ENCODE assay signal across 26 mouse cellular contexts in the genomic region with DNA sequence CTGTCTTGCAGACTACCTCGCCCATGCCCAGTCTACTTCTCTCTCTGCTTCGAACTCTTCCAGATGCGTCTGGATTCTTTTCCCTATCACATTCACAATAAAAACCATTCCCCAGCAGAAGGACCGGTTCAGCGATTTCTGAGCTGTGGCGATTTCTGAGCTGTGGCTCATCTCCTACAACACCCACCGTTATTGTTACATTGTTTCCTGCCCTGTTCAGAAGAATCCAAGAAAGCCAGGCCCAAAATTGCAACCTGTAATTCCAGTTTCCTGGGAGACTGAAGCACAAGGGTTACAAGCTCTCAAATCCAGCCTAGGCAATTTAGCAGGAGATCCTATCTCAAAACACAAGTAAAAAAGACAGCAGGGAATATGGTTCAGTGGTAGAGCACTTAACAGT. TPM values are rescaled to one million over a fixed set of nuclear protein-coding genes. Genes with fewer than 3 reads are reported as not detected.
DNase-seq lines count a peak whose midpoint lies in the region; ATAC-seq and TF ChIP-seq lines count a peak whose summit lies in the region.
"Had no signal": no experiment of that assay in that cellular context is flagged by ENCODE, and none has a peak within 500 bp of the region (broad histone marks: within the 10 kb centered on the region; RNA-seq: fewer than 3 reads in every experiment).

No protein-coding gene starts in this region.

- no peak overlapping the region for H3K27ac ChIP-seq in embryonic facial prominence, embryonic 14.5 days (replicated peaks; ENCODE audit: low read depth, low read length)
- no peak overlapping the region for H3K27ac ChIP-seq in embryonic facial prominence, embryonic 10.5 days (replicated peaks)
- H3K27ac ChIP-seq in testis, adult 2 months (ENCODE audit: control insufficient read depth, insufficient read depth, low read depth, low read length) = no peak overlapping the region

- no peaks in the 10 kb centered on the region for H3K9me3 ChIP-seq in embryonic facial prominence, embryonic 14.5 days (ENCODE audit: control insufficient read depth, low read length)
- no peaks in the 10 kb centered on the region for H3K9me3 ChIP-seq in embryonic facial prominence, embryonic 10.5 days
- H3K9me3 ChIP-seq: G1E had no signal

- intact Hi-C loops in heart, postnatal 25 days (cut with DNase I) = loop anchor here (10.0 kb wide), 2 partner anchors 458 to 538 kb away; no protein-coding TSS in a partner anchor

- TF ChIP-seq CTCF in testis, adult 2 months (IDR thresholded peaks at IDR 0.05; ENCODE audit: control insufficient read depth, insufficient read depth, insufficient replicate concordance, low read depth, low read length) = no peak

- ATAC-seq in embryonic facial prominence, embryonic 14.5 days (ENCODE audit: low read depth) = no peak
- ATAC-seq: activated CD4-positive, CD25-positive, alpha-beta regulatory T cell, adult 4 months; CD4-positive, CD25-positive, alpha-beta regulatory T cell, adult 4 months; Patski had no signal

- no peak overlapping the region for H3K9ac ChIP-seq in embryonic facial prominence, embryonic 14.5 days (ENCODE audit: low read depth, low read length)

- peaks cover 11% of the 10 kb centered on the region; the same call in 1 of the 2 replicates for H3K27me3 ChIP-seq in embryonic facial prominence, embryonic 14.5 days (replicated peaks; ENCODE audit: control insufficient read depth, insufficient read depth, low read length)
- H3K27me3 ChIP-seq in embryonic facial prominence, embryonic 10.5 days (replicated peaks; ENCODE audit: low read depth, poor library complexity, severe bottlenecking) = peaks cover 32% of the 10 kb centered on the region
- H3K27me3 ChIP-seq in testis, adult 2 months (ENCODE audit: control insufficient read depth, insufficient read depth, low read length) = no peaks in the 10 kb centered on the region
- H3K27me3 ChIP-seq: CH12.LX, Patski had no signal

- H3K36me3 ChIP-seq in embryonic facial prominence, embryonic 14.5 days (ENCODE audit: control insufficient read depth, insufficient read depth, low read length) = no peaks in the 10 kb centered on the region
- no peaks in the 10 kb centered on the region for H3K36me3 ChIP-seq in embryonic facial prominence, embryonic 10.5 days (replicated peaks)
- H3K36me3 ChIP-seq in testis, adult 2 months (ENCODE audit: control insufficient read depth, insufficient read depth, low read length) = no peaks in the 10 kb centered on the region
- H3K36me3 ChIP-seq: G1E had no signal

- H3K4me3 ChIP-seq in embryonic facial prominence, embryonic 14.5 days (ENCODE audit: low read depth, low read length) = no peak overlapping the region
- no peak overlapping the region for H3K4me3 ChIP-seq in embryonic facial prominence, embryonic 10.5 days
- peak overlapping the region; percentile 59; the same call in 1 of the 2 replicates for H3K4me3 ChIP-seq in testis, adult 2 months (ENCODE audit: control insufficient read depth, low read depth, low read length)

- peak; percentile 17 for DNase-seq in embryonic facial prominence, embryonic 14.5 days (ENCODE audit: low spot score)
- no peak for DNase-seq in embryonic facial prominence, embryonic 10.5 days (ENCODE audit: low spot score)
- DNase-seq in heart, adult 11 months = peak; percentile 55
- no peak for DNase-seq in heart, postnatal 25 days (ENCODE audit: low spot score)
- no peak for DNase-seq in testis, postnatal 10 days (ENCODE audit: low spot score)
- peak; percentile 74 for DNase-seq in testis, postnatal 14 days (ENCODE audit: low spot score)
- DNase-seq in thymus, postnatal 25 days = no peak
- DNase-seq: adrenal gland, adult 2 months; adrenal gland, adult 8-10 months; adrenal gland, postnatal 10 days; adrenal gland, postnatal 14 days; adrenal gland, postnatal 25 days; adrenal gland, postnatal 36 days; B cell, adult 2 months; cerebellum, adult 11 months had no signal

- TF ChIP-seq POLR2A in testis, adult 2 months (IDR thresholded peaks at IDR 0.05; ENCODE audit: control insufficient read depth, low read depth, low read length) = no peak

- H3K4me2 ChIP-seq in embryonic facial prominence, embryonic 14.5 days (ENCODE audit: low read depth, low read length) = no peak overlapping the region

- 0 out of 2 replicates have a peak, but pooled peaks cover 11% of the 10 kb centered on the region for H3K4me1 ChIP-seq in embryonic facial prominence, embryonic 14.5 days (ENCODE audit: control insufficient read depth, insufficient read depth, low read length)
- peaks cover 21% of the 10 kb centered on the region for H3K4me1 ChIP-seq in embryonic facial prominence, embryonic 10.5 days
- H3K4me1 ChIP-seq in testis, adult 2 months (ENCODE audit: control insufficient read depth, insufficient read depth, low read length) = peaks cover 16% of the 10 kb centered on the region

- WGBS in embryonic facial prominence, embryonic 14.5 days = 75% methylated on average over 7 of the region's 7 CpGs
- WGBS in embryonic facial prominence, embryonic 10.5 days = 78% methylated on average over 7 of the region's 7 CpGs

RNA-seq across cellular contexts. Expression of a gene that starts 2.5 kb away (rescaled TPM):
- polyA plus RNA-seq in embryonic facial prominence, embryonic 14.5 days (2014; fragmentation: Nextera tagmentation; extraction: Ambion mirVana) = 0.13 TPM in 1 of 2 replicates, not detected in the other
- polyA plus RNA-seq in embryonic facial prominence, embryonic 10.5 days (2016; fragmentation: Nextera tagmentation; extraction: Ambion mirVana) = not detected in 2 replicates
- not detected for total RNA-seq in heart, postnatal 25 days (2021)
- polyA plus RNA-seq in testis, adult 2 months (2012; rRNA removed) = 42.8 and 48.8 TPM in 2 replicates
- total RNA-seq: adrenal gland, adult 18-20 months; adrenal gland, adult 2 months; adrenal gland, postnatal 10 days; adrenal gland, postnatal 14 days; adrenal gland, postnatal 25 days; adrenal gland, postnatal 36 days; adrenal gland, postnatal 4 days; ES-E14 had no signal
- polyA plus RNA-seq: adrenal gland, adult 2 months; G1E had no signal

RNA-seq across cellular contexts. Expression of a gene that starts 4.6 kb away (rescaled TPM):
- polyA plus RNA-seq in embryonic facial prominence, embryonic 14.5 days (2014; fragmentation: Nextera tagmentation; extraction: Ambion mirVana) = 29.9 and 33.6 TPM in 2 replicates
- 30.0 and 32.1 TPM in 2 replicates for polyA plus RNA-seq in embryonic facial prominence, embryonic 10.5 days (2016; fragmentation: Nextera tagmentation; extraction: Ambion mirVana)
- total RNA-seq in heart, postnatal 25 days (2021) = 10 to 100 TPM; 16.4 to 18.1 TPM
- polyA plus RNA-seq in testis, adult 2 months (2012; rRNA removed) = 6.1 and 6.2 TPM in 2 replicates

RNA-seq across cellular contexts. Expression of a gene that starts 47.0 kb away (rescaled TPM):
- not detected in 2 replicates for polyA plus RNA-seq in embryonic facial prominence, embryonic 14.5 days (2014; fragmentation: Nextera tagmentation; extraction: Ambion mirVana)
- polyA plus RNA-seq in embryonic facial prominence, embryonic 10.5 days (2016; fragmentation: Nextera tagmentation; extraction: Ambion mirVana) = not detected in 2 replicates
- total RNA-seq in heart, postnatal 25 days (2021) = not detected
- polyA plus RNA-seq in testis, adult 2 months (2012; rRNA removed) = 45.2 and 45.3 TPM in 2 replicates
- total RNA-seq: adrenal gland, adult 18-20 months; adrenal gland, adult 2 months; adrenal gland, adult 8-10 months; adrenal gland, postnatal 10 days; adrenal gland, postnatal 14 days; adrenal gland, postnatal 25 days; adrenal gland, postnatal 36 days; adrenal gland, postnatal 4 days; CH12.LX; MEL had no signal
- polyA plus RNA-seq: activated CD4-positive, CD25-positive, alpha-beta regulatory T cell, adult 4 months; adrenal gland, adult 2 months; C2C12; CD4-positive, CD25-positive, alpha-beta regulatory T cell, adult 4 months; G1E; Patski had no signal

RNA-seq across cellular contexts. Expression of a gene that starts 49.5 kb away (rescaled TPM):
- 13.0 and 18.9 TPM in 2 replicates for polyA plus RNA-seq in embryonic facial prominence, embryonic 14.5 days (2014; fragmentation: Nextera tagmentation; extraction: Ambion mirVana)
- polyA plus RNA-seq in embryonic facial prominence, embryonic 10.5 days (2016; fragmentation: Nextera tagmentation; extraction: Ambion mirVana) = 52.0 and 53.0 TPM in 2 replicates
- 10 to 100 TPM; 18.6 to 21.2 TPM for total RNA-seq in heart, postnatal 25 days (2021)
- 0.19 and 0.26 TPM in 2 replicates for polyA plus RNA-seq in testis, adult 2 months (2012; rRNA removed)
- total RNA-seq: CH12.LX had no signal
- polyA plus RNA-seq: activated CD4-positive, CD25-positive, alpha-beta regulatory T cell, adult 4 months; G1E had no signal

RNA-seq across cellular contexts. Expression of a gene that starts 50.4 kb away (rescaled TPM):
- 1.4 and 5.4 TPM in 2 replicates for polyA plus RNA-seq in embryonic facial prominence, embryonic 14.5 days (2014; fragmentation: Nextera tagmentation; extraction: Ambion mirVana)
- 2.4 and 3.0 TPM in 2 replicates for polyA plus RNA-seq in embryonic facial prominence, embryonic 10.5 days (2016; fragmentation: Nextera tagmentation; extraction: Ambion mirVana)
- not detected for total RNA-seq in heart, postnatal 25 days (2021)
- 54.7 and 66.2 TPM in 2 replicates for polyA plus RNA-seq in testis, adult 2 months (2012; rRNA removed)
- total RNA-seq: adrenal gland, adult 18-20 months; adrenal gland, adult 2 months; adrenal gland, adult 8-10 months; adrenal gland, postnatal 14 days; adrenal gland, postnatal 25 days; CH12.LX; G1E; MEL had no signal
- polyA plus RNA-seq: adrenal gland, adult 2 months; C2C12; G1E had no signal

Comparison
In these comparisons a context has a peak if more than half of its experiments do, and no peak if none do; other contexts are left out.
1. DNase-seq: peak in embryonic facial prominence, embryonic 14.5 days (single experiment), heart, adult 11 months (single experiment) and testis, postnatal 14 days (single experiment); none in embryonic facial prominence, embryonic 10.5 days (single experiment), heart, postnatal 25 days (single experiment), testis, postnatal 10 days (single experiment) and thymus, postnatal 25 days (single experiment).
2. RNA of a gene that starts 2.5 kb away (polyA plus RNA-seq): 42.8 to 48.8 TPM in testis, adult 2 months; 0.13 TPM in embryonic facial prominence, embryonic 14.5 days and not detected in embryonic facial prominence, embryonic 10.5 days; every median in the first group is over 10 times any median in the second.
3. RNA of a gene that starts 47.0 kb away (polyA plus RNA-seq): 45.2 to 45.3 TPM in testis, adult 2 months; not detected in embryonic facial prominence, embryonic 14.5 days and not detected in embryonic facial prominence, embryonic 10.5 days; every median in the first group is over 10 times any median in the second.